Mouse (Mus musculus): ENCODE measurements at regions not wholly inside any gene's neighbourhood (a gene's known extent, or its start where the extent isn't known, plus 50 kb on each side); places are given as distances from the start of the nearest gene placed in this dataset.

GRCm38 (mm10) chr10:23493647-23494046, 143.1 kb upstream of the Eya4 start:
- TF ChIP-seq POLR2A (IDR thresholded peaks at IDR 0.05; ENCODE audit: borderline replicate concordance, extremely low read depth, insufficient read depth, insufficient read length, poor library complexity, severe bottlenecking) (no peak), CTCF (IDR thresholded peaks at IDR 0.05; ENCODE audit: borderline replicate concordance, extremely low read depth, insufficient read depth, insufficient read length) (no peak)

Data from brain, embryonic 14.5 days (tissue).